Mouse (Mus musculus): ENCODE results near the gene Hist1h2be.

- TF ChIP-seq CTCF (IDR thresholded peaks at IDR 0.05; ENCODE audit: borderline replicate concordance, insufficient read depth, low read length) (no peak), POLR2A (IDR thresholded peaks at IDR 0.05; ENCODE audit: low read depth, low read length) (no peak)
These were observed 16.5 kb downstream of the Hist1h2be start for GRCm38 (mm10) chr13:23604452-23604851.

Measured in embryonic fibroblast, embryonic 13.5 days (primary cell).